Mouse (Mus musculus) adrenal gland, postnatal 0 days (tissue): ENCODE data around the gene Prune2. TPM values are rescaled to one million over a fixed set of nuclear protein-coding genes. Genes with fewer than 3 reads are reported as not detected.

ENCODE experiments used
- polyA plus RNA-seq: library from polyadenylated mRNA; unstranded; fragments of >200 nt; fragmentation: Nextera tagmentation; extraction: Ambion mirVana; gene quantifications from 2 replicates; pipeline ENCODE4 v1.2.1, GENCODE M21; 2015

The Prune2 gene
- polyA plus RNA-seq = 6.9 and 7.5 TPM in 2 replicates

DNA sequence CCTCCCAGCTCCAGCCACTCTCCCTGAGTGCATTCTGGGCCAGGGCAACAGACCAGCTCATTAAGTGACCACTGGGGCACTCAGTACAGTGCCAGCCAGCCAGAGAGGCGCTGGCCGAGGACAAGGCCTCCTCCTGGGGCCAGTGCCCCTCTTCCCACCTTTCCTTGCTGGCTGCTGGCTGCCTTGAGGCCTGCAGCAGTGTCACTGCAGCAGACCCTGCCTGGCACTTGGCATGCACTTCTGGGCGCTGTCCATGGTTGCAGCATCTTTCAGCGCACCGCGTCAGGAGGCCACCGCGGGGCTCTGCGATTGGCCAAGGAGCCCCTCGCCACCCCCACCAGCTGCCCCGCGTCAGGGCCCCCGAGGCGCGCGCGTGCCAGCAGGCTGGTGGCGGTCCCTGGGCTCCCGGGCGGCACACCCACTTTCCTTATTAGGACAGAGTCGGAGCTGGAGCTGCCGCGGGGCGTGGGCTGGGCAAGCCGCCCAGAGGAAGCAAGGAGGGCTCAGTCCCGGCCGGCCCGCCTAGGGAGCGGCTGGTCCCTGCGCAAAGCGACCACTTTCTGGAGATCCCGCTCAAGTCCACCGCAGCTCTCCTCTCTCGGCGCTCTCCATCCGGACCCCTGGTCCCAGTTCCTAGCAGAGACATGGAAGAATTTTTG lies at the start of gene Prune2:
Prune2 (plus strand) TSS at position 506 of the 659 bp plus-strand sequence.

Other genes with a start within 250 kb of the Prune2 start
- gene Vps13a, start 175.2 kb upstream of the Prune2 start, polyA plus RNA-seq = 3.8 and 9.0 TPM in 2 replicates
- gene Foxb2, start 82.3 kb upstream of the Prune2 start, polyA plus RNA-seq = not detected in 2 replicates